8 mouse cellular contexts compared by ENCODE assay signal in the genomic region with DNA sequence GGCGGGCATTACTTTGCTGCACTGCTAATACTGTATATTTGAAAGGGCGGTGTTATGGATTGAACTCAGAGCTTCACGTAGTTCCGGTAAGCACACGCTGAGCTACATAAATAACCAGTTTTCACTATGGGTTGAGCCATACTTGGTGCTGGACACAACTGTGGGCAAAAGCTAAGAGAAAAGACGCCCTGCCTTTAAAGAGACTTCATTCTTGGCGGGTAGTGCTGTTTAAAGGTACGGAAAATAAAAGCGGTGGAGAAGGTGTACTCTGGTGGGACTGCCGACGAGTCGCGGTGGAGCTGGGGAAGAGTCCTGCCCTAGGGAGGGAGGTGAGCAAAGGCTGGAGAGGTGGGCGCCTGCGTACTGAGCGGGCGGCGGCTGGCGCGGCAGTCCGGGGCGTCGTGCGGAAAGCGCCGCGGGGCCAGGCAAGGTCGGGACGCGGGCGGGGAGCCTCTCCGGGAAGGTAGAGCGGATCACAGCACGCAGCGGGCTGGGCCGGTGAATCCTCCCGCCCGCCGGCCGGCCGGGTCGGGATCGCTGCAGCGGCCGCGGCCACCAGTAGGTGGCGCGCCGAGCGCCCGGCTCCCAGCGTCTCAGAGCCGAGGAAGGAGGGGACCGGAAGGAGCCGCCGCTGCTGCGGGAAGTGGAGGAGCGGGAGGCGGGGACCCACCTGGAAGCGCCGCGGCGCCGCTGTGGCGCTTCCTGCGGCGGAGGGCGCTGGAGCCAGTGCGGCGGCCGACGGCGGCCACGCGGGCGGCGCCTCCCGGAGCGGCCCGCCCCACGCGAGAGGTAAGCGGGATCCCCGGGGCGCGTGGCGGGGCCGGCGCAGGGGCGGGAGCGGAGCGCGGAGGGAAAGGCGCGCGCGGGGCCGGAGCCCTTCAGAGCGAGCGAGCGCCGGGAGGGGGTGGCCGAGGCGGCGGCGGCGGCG. TPM values are rescaled to one million over a fixed set of nuclear protein-coding genes. Genes with fewer than 3 reads are reported as not detected.
DNase-seq lines count a peak whose midpoint lies in the region; ATAC-seq and TF ChIP-seq lines count a peak whose summit lies in the region.

A gene (plus strand): TSS at position 124 of the 928 bp plus-strand sequence.

- TF ChIP-seq POLR2A in cortical plate, adult 2 months (IDR thresholded peaks at IDR 0.05; ENCODE audit: extremely low read depth, insufficient read depth, low read length) = no peak

- peak; percentile 78 for ATAC-seq in activated CD4-positive, CD25-positive, alpha-beta regulatory T cell, adult 4 months
- ATAC-seq in megakaryocyte progenitor cell, adult 5-6 weeks (replicated peaks; ENCODE audit: poor library complexity) = peak; percentile 66

- TF ChIP-seq CTCF in cortical plate, adult 2 months (IDR thresholded peaks at IDR 0.05; ENCODE audit: extremely low read depth, insufficient read depth, low read length) = peak; percentile 26; the same call in 1 of the 2 replicates

- H3K4me1 ChIP-seq in cortical plate, adult 2 months (ENCODE audit: control insufficient read depth, insufficient read depth, low read length) = no peaks in the 10 kb centered on the region

- peak; percentile 90 for DNase-seq in gastrocnemius, postnatal 10 days
- DNase-seq in induced T-regulatory cell, adult 2 months (ENCODE audit: low read depth) = peak; percentile 93
- peak; percentile 62 to 83 for DNase-seq in left cerebral cortex, adult 9 months (ENCODE audit: low spot score in 2 of 2)
- peak; percentile 88 for DNase-seq in right cerebral cortex, postnatal 14 days
- DNase-seq in urinary bladder, postnatal 36 days (ENCODE audit: low spot score in 2 of 2) = peak; percentile 84 to 90

- peak within 1 kb of the TSS; percentile 99 for H3K27ac ChIP-seq in cortical plate, adult 2 months (ENCODE audit: insufficient read depth, low read length)

- peak within 1 kb of the TSS; percentile 63 for H3K4me3 ChIP-seq in cortical plate, adult 2 months (ENCODE audit: insufficient read depth, low read length)

RNA-seq across cellular contexts. Expression of the gene that starts here (rescaled TPM):
- polyA plus RNA-seq in activated CD4-positive, CD25-positive, alpha-beta regulatory T cell, adult 4 months (2017; shearing (Covaris generic)) = 10 to 100 TPM; 22.2 to 29.7 TPM
- polyA plus RNA-seq in cortical plate, adult 2 months (2012; rRNA removed) = 22.9 and 24.3 TPM in 2 replicates
- total RNA-seq in gastrocnemius, postnatal 10 days (2021) = 10 to 100 TPM; 18.2 to 26.8 TPM
- total RNA-seq in megakaryocyte progenitor cell, adult 5-6 weeks (2015) = 49.2 and 50.3 TPM in 2 replicates
- total RNA-seq in megakaryocyte progenitor cell, adult 5-6 weeks (2017) = 54.6 and 80.5 TPM in 2 replicates

Comparison
In these comparisons a context has a peak if more than half of its experiments do, and no peak if none do; other contexts are left out.
1. Peak in every context shown above with its lines: DNase-seq, ATAC-seq, H3K4me3 ChIP-seq and H3K27ac ChIP-seq.